Mouse (Mus musculus): ENCODE data around the gene Spata21. TPM values are rescaled to one million over a fixed set of nuclear protein-coding genes. Genes with fewer than 3 reads are reported as not detected.
A peak's percentile ranks its signal among the peaks of the same experiment; 100 is the strongest.

The Spata21 gene
- total RNA-seq, 2 experiments from 2014 or later: not detected

DNA sequence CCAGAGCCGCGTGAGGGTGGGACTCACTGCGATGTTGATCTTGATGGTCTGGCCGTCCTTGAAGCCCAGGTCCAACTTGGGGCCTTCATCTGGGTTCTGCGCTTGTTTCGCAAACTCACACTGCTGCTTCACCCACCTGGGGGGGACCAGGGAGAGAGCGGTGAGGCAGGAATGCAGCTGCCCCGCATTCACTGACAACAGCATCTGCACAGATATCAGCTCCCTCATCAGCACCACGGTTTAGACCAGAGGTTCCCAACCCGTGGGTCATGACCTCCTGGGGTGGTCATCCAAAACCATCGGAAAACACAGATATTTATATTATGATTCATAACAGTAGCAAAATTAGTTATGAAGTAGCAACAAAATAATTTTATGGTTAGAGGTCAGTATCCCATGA is 15.6 kb upstream of the Spata21 start:
- ATAC-seq (replicated peaks; ENCODE audit: low FRiP score, poor library complexity, severe bottlenecking): no peak

DNA sequence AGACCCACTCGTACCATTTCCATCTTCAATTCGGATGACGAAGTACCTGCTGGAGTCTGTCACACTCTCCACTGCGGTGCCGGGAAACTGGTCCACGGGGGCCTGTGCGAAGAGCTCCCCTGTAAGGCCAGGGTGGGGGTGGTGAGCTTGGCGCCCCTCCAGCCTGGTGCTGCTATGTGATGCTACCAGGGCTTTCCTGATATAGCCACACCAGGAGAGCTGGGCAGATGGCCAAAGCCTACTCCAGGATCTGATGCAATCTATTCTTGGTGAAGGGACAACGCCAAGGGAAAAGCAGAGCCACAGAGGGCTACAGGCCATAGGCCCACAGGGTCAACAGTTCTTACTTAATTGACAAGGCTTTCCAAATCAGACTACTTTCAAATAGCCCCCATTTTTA is 14.5 kb upstream of the Spata21 start:
- ATAC-seq (replicated peaks; ENCODE audit: low FRiP score, poor library complexity, severe bottlenecking): no peak

DNA sequence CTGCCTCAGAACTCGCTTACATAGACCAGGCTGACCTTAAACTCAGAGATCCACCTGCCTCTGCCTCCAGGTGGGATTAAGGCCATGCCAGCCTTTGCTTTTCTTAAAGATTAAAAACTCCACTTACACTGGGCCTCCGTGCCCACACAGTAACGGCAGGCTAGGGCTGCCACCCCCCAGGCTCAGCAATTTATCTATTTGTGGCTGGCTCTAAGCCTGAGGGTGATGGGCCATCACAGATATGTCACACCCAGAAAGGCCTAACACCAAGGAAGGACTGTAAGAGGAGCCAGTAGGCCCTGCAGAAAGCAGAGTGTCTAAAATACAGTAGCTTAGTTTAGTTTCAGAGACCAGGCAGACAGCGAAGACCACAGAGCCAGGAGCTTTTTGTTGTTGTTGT is 14.0 kb upstream of the Spata21 start:
- ATAC-seq (replicated peaks; ENCODE audit: low FRiP score, poor library complexity, severe bottlenecking): no peak

DNA sequence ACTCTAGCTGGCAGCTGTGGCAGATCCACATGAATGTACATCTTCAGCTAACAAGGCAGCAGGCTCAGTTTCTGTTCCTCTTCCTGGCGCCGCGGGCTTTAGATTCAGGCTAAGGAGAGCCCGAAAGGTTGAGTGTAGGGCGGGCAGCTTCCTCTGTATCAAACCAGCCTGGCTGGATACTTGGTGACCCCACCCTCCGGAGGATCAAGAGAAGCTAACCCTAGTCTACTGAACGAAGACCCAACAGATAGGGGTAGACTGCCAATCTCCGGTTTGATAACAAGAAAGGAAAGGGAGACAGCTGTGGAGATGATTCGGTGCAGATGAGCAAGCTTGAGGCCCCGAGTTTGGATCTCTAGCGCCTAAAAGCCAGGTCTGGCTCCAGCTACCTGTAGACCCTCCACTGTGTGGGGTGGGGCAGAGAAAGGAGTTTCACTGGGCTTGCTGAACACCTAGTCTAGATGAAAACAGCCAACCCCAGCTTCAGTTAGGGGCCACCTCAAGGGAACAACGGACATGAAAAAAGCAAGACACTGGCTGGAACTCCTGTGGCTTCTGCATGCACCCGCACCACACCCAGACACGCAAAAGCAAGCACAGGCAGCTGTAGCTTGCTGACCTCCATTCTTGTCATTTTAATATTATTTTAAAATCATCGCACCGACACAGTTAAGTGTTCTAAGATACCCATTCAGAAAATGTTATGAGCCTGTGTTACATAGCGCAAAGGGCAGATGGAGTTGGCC is 11.2 kb upstream of the Spata21 start:
- ATAC-seq (replicated peaks; ENCODE audit: low FRiP score, poor library complexity, severe bottlenecking): peak; percentile 66

- peak; percentile 89 for ATAC-seq (replicated peaks; ENCODE audit: low FRiP score, poor library complexity, severe bottlenecking)
These were observed 10.2 kb upstream of the Spata21 start, which contains the start of gene Necap2 for GRCm38 (mm10) chr4:141077681-141078509. Necap2 (minus strand) TSS chr4:141078357.

DNA sequence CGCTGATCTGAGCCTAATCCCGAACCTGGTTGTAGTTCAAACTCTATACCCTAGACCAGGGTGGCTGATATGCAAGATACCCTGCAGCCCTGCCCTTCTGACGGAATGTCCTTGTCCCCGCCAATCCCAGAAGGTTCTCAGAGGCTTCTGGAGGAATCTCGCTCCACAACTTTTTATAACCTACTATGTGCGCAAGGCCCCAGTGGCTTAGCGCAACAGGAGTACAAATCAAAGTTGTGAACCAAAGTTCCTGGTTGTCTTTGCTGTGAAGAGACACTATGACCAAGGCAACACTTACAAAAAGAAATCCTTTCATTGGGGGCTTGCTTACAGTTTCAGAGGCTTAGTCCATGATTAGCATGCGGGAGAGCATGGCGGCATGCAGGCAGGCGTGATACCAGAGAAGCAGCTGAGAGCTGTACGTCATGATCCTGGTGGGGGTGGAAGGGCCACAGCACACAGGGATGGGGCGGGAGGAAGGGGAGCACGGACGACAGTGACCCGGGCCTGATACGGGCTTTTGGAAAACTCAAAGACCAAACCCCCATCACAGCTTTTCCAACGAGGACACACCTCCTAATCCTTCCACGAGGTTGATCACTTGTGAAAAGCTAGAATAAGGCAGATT is 9.5 kb upstream of the Spata21 start:
- no peak for ATAC-seq (replicated peaks; ENCODE audit: low FRiP score, poor library complexity, severe bottlenecking)

- no peak for ATAC-seq (replicated peaks; ENCODE audit: low FRiP score, poor library complexity, severe bottlenecking)
These were observed 1.3 kb upstream of the Spata21 start for GRCm38 (mm10) chr4:141086862-141087261.

GRCm38 (mm10) chr4:141088714-141089113 is 581 bp downstream of the Spata21 start:
- no peak for ATAC-seq (replicated peaks; ENCODE audit: low FRiP score, poor library complexity, severe bottlenecking)

DNA sequence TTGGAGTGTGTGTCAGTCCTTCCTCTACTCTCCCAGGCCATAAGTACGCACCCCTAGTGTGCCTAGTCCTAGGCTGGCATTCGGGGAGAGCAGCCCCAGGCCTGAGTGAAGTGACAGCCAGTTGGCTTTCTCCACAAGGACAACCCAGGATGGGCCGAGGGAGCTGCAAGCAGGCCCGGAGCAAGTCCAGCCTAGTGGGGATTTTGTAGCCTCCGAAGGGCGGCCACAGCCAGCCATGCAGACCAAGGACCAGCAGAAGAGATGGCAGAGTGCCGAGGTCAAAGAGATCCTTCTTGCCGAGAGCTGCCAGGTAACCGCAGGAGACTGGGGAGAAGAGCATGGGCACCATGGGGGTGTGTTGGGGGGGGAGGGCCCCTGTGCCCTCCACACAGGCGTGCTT is 6.9 kb downstream of the Spata21 start:
- ATAC-seq (replicated peaks; ENCODE audit: low FRiP score, poor library complexity, severe bottlenecking): no peak

DNA sequence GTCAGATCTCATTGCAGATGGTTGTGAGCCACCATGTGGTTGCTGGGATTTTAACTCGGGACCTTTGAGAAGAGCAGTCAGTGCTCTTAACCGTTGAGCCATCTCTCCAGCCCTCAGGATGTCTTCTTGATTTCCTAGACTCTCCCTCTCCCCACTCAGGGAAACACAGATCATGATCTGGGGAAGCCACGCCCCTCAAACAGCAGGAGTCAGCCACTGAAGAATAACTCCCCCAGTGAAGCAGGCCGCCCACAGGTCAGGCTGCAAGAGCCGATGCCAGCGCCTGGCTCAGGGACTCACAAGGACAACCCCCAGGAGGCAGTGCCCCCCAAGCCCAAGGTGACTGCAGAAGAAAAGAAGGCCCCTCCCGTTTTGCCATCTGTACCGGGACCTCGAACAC is 8.6 kb downstream of the Spata21 start:
- no peak for ATAC-seq (replicated peaks; ENCODE audit: low FRiP score, poor library complexity, severe bottlenecking)

DNA sequence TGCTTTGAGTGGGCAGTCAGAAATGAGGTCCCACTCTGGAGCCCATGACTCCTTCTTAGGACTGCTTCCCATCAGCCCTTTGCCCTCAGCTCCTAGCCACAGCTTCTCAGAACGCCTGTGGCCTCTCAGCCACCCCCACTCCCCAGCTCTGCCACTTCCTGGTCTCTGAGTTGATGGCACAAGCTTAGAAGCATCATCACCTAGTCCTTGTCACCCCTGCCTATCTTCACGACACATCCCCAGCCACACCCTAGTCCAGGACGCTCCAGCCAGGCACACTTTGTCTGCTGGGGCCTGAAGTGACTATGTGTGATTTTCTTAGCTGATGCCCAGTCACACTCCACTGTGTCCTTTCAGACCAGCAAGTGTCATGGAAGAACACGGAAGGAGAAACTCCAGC is 10.8 kb downstream of the Spata21 start:
- ATAC-seq (replicated peaks; ENCODE audit: low FRiP score, poor library complexity, severe bottlenecking): no peak

- no peak for ATAC-seq (replicated peaks; ENCODE audit: low FRiP score, poor library complexity, severe bottlenecking)
These were observed 11.8 kb downstream of the Spata21 start for GRCm38 (mm10) chr4:141099956-141100355.

DNA sequence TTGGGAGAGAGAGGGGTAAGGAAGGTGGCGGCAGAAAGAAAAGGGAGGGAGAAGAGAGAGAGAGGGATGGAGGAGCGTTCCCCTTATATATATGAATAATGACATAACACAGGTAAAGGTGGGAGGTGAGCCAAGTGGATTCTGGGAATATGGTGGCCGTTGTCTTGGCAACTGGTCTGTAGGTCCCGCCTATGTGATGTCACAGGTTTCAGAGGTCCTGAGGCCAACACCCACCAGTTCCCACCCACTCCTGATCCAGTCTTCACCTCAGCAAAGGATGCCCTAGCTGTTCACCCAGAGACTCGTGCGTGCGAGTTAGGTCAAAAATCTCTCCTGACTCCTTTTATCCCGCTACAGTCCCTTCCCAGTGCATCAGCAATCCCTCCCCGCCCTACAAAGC is 13.2 kb downstream of the Spata21 start:
- no peak for ATAC-seq (replicated peaks; ENCODE audit: low FRiP score, poor library complexity, severe bottlenecking)

DNA sequence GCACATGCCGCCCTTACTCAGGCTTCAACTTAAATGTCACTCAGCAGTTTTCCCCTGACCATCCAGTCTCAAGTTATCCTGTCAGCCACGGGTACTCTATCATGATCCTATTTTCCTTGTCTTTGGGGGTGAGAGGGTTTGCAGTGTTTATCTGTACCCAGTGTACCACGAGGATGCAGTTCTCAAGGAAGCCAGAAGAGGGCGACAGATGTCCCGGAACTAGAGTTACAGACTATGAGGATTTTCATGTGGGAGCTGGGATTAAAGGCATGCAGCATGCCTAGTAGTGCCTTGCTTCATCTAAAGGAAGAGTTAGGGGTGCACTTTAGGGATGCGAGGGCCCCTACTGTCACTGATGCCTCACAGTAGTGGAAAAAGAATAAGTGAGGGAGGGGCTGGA is 13.7 kb downstream of the Spata21 start:
- peak; percentile 42; the same call in 1 of the 2 replicates for ATAC-seq (replicated peaks; ENCODE audit: low FRiP score, poor library complexity, severe bottlenecking)

GRCm38 (mm10) chr4:141106526-141107183 is 18.5 kb downstream of the Spata21 start:
- ATAC-seq (replicated peaks; ENCODE audit: low FRiP score, poor library complexity, severe bottlenecking): no peak

DNA sequence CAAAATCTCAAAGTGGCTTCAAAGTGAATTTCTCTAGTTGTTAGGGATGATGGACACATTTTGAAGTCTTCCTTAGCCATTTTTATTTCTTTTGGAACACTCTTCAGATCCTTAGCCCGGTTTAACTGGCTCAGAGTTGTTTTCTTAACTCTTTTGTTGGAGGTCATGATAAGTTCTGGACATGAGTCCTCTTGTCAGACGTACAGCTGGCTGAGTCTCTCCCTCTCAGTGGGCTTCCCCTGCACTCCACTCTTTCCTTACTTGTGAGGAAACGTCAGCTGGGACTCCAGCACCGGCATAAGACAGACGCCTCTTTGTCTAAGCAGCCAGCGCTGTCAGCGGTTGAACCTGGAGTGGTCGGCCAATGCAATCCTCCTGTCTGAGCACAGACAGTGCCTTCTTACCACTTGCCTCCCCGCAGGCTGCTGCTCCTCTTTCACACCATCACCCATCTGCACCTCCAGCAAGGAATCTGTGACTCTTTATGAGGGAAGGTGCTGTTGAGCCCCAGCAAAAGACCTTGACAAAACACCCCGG is 20.1 kb downstream of the Spata21 start:
- ATAC-seq (replicated peaks; ENCODE audit: low FRiP score, poor library complexity, severe bottlenecking): no peak

DNA sequence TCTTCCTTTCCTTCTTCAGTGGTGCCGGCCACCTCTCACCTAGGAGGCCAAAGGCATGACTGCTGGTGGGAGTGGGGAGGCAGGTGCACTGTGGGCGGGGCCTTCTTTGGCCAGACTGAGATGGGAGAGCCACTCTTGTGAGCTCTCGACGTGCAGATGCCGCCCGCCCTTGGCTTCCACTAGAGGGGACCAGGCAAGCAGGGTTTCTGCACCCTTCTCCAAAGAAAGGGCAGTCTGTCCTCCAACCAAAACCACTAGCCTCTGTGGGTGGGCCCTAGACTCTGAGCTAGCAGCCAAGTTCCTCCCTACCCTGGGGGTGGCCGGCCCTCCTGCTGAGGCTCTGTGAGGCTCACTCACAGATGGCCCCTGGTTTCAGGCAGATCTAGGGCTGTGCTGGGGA is 25.7 kb downstream of the Spata21 start:
- ATAC-seq (replicated peaks; ENCODE audit: low FRiP score, poor library complexity, severe bottlenecking): no peak

DNA sequence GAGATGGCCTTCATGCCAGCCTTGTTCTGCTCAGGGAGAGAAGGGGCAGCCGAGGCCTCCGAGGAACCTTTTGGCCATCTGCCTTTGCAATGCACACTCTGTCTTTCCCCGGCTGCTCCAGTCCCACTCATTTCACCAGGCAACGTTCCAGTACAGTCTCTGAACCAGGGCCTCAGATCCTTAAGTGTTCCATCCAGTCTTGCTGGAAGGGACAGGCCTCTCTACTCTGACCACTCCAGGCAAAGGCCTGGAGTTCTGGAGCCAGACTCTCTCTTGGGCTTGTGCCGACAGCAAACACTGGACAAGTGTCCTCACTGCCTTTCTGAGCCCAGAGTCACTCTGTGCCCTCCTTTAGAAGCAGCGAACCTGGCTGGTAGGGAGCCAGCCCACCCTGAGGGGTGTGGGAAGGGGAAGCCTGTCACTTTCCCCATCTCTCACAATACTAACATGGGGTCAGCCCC is 26.4 kb downstream of the Spata21 start:
- no peak for ATAC-seq (replicated peaks; ENCODE audit: low FRiP score, poor library complexity, severe bottlenecking)

GRCm38 (mm10) chr4:141115398-141115797 is 27.3 kb downstream of the Spata21 start:
- ATAC-seq (replicated peaks; ENCODE audit: low FRiP score, poor library complexity, severe bottlenecking): no peak

GRCm38 (mm10) chr4:141118691-141119090 is 30.6 kb downstream of the Spata21 start:
- ATAC-seq (replicated peaks; ENCODE audit: low FRiP score, poor library complexity, severe bottlenecking): no peak
